Mouse (Mus musculus) midbrain, embryonic 11.5 days (tissue): ENCODE measurements around the gene Npas3. TPM values are rescaled to one million over a fixed set of nuclear protein-coding genes. Genes with fewer than 3 reads are reported as not detected.
A peak's percentile ranks its signal among the peaks of the same experiment; 100 is the strongest.

ENCODE experiments used
- ATAC-seq: fragments of 200-750 bp; cut with Nextera tagmentation; 2 replicates; pipeline ENCODE4 v1.8.0; 2017; ENCODE audit warnings: moderate TSS enrichment, moderate library complexity; ENCODE audit not compliant: low FRiP score
- DNase-seq: peaks from one replicate; pipeline ENCODE4 v3.0.0; 2015; ENCODE audit warnings: low spot score; ENCODE audit errors: missing footprints
- H3K27ac ChIP-seq: fragments of 300-500 bp; sonication (generic); 2 replicates; pipeline ENCODE4 v1.5.1; 2014; ENCODE audit warnings: low read depth, low read length
- H3K27me3 ChIP-seq: fragments of 300-500 bp; sonication (generic); 2 replicates; pipeline ENCODE4 v1.6.1; 2014; ENCODE audit warnings: mild to moderate bottlenecking, low read length, moderate library complexity, mixed read lengths; ENCODE audit not compliant: control insufficient read depth, insufficient read depth
- H3K36me3 ChIP-seq: fragments of 300-500 bp; sonication (generic); 2 replicates; pipeline ENCODE4 v1.6.1; 2014; ENCODE audit warnings: mild to moderate bottlenecking, low read length, moderate library complexity, mixed read lengths; ENCODE audit not compliant: control insufficient read depth, insufficient read depth
- H3K4me1 ChIP-seq: fragments of 300-500 bp; sonication (generic); 2 replicates; pipeline ENCODE4 v1.6.1; 2014; ENCODE audit warnings: low read length; ENCODE audit not compliant: control insufficient read depth, insufficient read depth
- H3K4me2 ChIP-seq: fragments of 300-500 bp; sonication (generic); 2 replicates; pipeline ENCODE4 v1.6.1; 2014; ENCODE audit warnings: mild to moderate bottlenecking, moderate library complexity
- H3K4me3 ChIP-seq: fragments of 300-500 bp; sonication (generic); 2 replicates; pipeline ENCODE4 v1.5.1; 2014; ENCODE audit warnings: low read depth, low read length
- H3K9ac ChIP-seq: fragments of 300-500 bp; sonication (generic); 2 replicates; pipeline ENCODE4 v1.6.1; 2014; ENCODE audit warnings: low read length
- H3K9me3 ChIP-seq: fragments of 300-500 bp; sonication (generic); 2 replicates; pipeline ENCODE4 v1.6.1; 2016; ENCODE audit warnings: low read length; ENCODE audit not compliant: control insufficient read depth
- WGBS: fragments of 180-500 bp; shearing (Covaris S2); extraction: QIAGEN DNeasy Blood & Tissue Kit; methylation state at CpG from one replicate; pipeline ENCODE4 v1.1.7; 2014; 5-methylcytosine and 5-hydroxymethylcytosine counted together
- polyA plus RNA-seq: library from polyadenylated mRNA; unstranded; fragments of >200 nt; fragmentation: Nextera tagmentation; extraction: Ambion mirVana; gene quantifications from 2 replicates; pipeline ENCODE4 v1.2.1, GENCODE M21; 2014

Gene Npas3
- polyA plus RNA-seq, 1 experiment from 2014 or later = 17.7 TPM

DNA sequence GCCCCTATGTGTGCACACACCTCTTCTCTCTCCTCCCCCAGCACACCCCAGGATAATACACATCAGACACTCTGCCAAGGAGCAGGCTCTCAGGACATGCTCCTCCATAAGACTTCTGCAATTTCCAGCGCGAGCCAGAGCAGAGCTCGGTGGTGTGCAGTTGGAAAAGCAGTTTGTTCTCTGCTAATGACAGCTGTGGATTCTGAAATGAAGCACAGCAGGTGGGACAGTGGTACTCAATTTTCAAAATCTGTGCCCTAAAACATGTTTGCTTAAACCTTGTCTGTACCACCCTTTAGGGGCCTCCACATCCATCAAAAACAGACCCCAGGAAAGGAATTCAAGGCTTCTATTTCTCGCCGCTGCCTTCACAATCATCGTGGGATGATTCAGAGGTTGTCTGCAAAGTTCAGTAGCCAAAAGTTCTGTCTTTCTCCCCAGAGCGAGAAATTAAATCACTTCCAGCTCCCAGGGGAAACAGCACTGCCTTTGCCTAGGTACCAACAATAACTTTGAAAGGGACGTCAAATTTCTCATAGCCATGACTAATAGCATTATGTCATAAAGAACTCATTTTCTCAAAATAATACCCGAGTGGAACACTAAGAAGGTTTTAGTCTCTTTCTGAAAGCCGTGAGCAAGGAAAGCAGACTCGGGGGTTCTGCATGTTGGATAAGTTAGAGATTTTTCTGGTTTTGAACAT is 533.5 kb downstream of the Npas3 start:
- ATAC-seq (no peak), DNase-seq (peak; percentile 87)
- H3K27ac ChIP-seq = no peak overlapping the region
- H3K4me1 ChIP-seq = peaks cover 11% of the 10 kb centered on the region
- WGBS = 50% methylated on average over 11 of the region's 11 CpGs
- no peaks in the 10 kb centered on the region for H3K9me3 ChIP-seq
- H3K4me3 ChIP-seq = no peak overlapping the region
- no peak overlapping the region for H3K4me2 ChIP-seq
- no peaks in the 10 kb centered on the region for H3K36me3 ChIP-seq
- no peaks in the 10 kb centered on the region for H3K27me3 ChIP-seq
- H3K9ac ChIP-seq = no peak overlapping the region

DNA sequence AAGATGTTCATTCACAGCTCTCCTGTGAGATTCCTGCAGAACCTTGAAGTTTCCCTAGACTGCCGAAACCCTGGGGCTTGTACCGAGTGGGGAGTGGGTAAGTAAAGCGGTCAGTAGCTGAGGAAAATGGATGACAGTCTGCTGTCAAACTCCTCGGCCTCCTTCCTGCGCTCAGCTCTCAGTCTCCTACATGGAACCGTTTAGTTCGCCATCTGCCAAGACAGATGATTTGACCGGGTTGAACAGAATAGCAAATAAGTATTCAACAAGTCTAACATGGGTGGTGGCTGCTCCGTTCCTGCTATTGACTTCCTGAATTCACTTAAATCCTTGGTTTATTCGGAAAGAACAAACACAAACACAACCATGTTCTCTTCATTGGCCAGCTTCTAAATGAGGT is 541.0 kb downstream of the Npas3 start:
- ATAC-seq = no peak
- no peak for DNase-seq
- Histone ChIP-seq H3K9ac (no peak overlapping the region), H3K36me3 (no peaks in the 10 kb centered on the region), H3K4me1 (no peaks in the 10 kb centered on the region; the same call in 1 of the 2 replicates), H3K27me3 (no peaks in the 10 kb centered on the region; the same call in 1 of the 2 replicates), H3K27ac (no peak overlapping the region), H3K4me3 (no peak overlapping the region), H3K9me3 (no peaks in the 10 kb centered on the region), H3K4me2 (no peak overlapping the region)
- 86% methylated on average over 10 of the region's 10 CpGs for WGBS

DNA sequence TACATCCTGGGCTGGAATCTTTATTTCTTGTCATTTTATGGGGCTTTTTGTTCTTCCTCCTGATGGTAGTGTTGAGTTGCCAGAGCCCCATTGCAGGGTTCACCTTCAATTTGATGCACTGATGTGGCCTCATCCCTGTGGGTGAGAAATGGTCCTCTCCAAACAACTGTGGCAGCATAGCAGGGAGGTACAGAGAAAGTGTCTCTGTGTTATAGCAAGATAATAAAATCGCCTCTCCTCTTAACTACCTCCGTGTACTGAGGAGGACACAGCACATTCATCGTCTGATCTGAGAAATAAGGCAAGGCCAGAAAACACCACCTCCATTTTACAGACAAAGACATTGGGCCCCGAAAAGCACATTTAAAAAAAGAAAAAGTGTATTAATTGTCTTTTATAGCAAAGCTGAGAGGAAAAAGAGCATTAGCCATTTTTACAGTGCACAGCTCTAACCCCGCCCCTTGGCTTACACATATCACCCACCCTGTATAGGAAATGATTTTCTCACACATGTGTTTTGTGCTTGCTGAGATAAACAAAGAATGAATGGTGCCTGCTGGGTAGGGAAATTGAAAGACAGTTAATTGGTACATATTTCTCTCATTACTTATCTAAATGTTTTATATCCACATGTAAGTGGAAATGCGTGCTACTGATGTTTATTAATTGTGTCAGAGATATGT is 546.4 kb downstream of the Npas3 start:
- Histone ChIP-seq H3K9ac (no peak overlapping the region), H3K4me1 (no peaks in the 10 kb centered on the region), H3K36me3 (no peaks in the 10 kb centered on the region), H3K27me3 (no peaks in the 10 kb centered on the region; the same call in 1 of the 2 replicates), H3K4me3 (no peak overlapping the region), H3K27ac (no peak overlapping the region), H3K9me3 (no peaks in the 10 kb centered on the region), H3K4me2 (no peak overlapping the region)
- DNase-seq (no peak), ATAC-seq (no peak)
- WGBS = 90% methylated on average over 6 of the region's 6 CpGs

DNA sequence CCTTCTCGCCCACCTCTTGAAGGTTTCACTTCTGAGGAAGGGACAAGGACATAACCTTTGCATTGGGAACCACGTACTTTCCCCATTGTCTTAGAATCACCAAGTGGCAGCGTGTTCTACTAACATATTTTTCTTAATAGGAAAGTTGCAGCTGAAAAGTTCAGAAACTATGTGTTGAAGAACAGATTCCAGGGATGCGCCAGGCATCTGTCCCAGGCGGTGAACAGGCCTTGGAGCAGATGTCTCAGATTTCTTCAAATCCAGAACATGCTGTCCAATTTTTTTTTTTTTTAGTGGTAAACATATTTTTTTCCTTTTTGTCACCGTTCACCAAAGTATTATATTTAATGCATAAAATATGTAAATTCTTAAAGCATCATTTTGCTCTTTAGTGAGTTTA is 553.4 kb downstream of the Npas3 start:
- WGBS = 89% methylated on average over 6 of the region's 6 CpGs
- Histone ChIP-seq H3K4me1 (no peaks in the 10 kb centered on the region), H3K36me3 (no peaks in the 10 kb centered on the region), H3K9me3 (no peaks in the 10 kb centered on the region), H3K4me2 (no peak overlapping the region), H3K4me3 (no peak overlapping the region), H3K27me3 (no peaks in the 10 kb centered on the region), H3K27ac (no peak overlapping the region), H3K9ac (no peak overlapping the region)
- ATAC-seq = no peak
- DNase-seq = no peak

DNA sequence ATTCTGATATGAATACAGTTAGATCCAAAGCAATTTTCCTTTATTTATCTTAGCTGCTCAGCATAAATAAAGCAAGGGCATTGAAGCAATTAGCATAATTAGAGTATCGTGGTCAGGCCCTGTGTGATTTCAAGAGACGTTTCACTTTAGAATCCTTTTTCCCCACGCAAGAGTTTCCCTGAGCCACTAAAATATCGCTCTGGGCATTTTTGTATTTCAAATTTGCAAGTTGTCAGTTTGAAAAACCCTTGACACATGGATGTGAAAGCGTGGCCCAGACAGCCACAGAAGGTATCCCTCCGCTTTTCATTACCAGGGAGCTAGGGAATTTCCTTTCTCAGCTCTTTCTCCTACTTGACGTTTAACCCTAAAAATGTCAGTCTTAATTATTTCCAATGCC is 553.9 kb downstream of the Npas3 start:
- Histone ChIP-seq H3K27me3 (no peaks in the 10 kb centered on the region), H3K9me3 (no peaks in the 10 kb centered on the region), H3K4me1 (no peaks in the 10 kb centered on the region), H3K36me3 (no peaks in the 10 kb centered on the region), H3K27ac (no peak overlapping the region), H3K4me2 (no peak overlapping the region), H3K9ac (no peak overlapping the region), H3K4me3 (no peak overlapping the region)
- DNase-seq (no peak), ATAC-seq (no peak)
- 77% methylated on average over 7 of the region's 7 CpGs for WGBS

DNA sequence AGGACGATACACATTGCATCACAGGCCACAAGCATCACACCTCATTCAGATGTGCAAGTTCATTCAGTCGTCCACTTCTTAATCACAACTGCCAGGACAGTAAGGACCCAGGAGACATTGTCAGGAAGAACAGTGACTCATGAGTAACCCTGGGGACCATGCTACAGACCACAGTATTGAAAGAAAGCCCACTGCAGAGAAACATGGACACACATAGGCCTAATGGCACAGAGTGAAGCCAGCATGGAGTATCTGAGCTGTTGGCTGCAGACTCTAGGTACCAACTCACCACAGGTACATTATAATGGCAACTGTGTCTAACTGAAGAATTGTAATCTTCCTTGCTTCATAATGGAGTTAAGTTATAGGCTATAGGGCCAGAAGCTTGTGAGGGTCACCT is 561.6 kb downstream of the Npas3 start:
- DNase-seq (no peak), ATAC-seq (no peak)
- Histone ChIP-seq H3K36me3 (no peaks in the 10 kb centered on the region), H3K4me2 (no peak overlapping the region), H3K27me3 (no peaks in the 10 kb centered on the region), H3K27ac (no peak overlapping the region), H3K9ac (no peak overlapping the region), H3K4me3 (no peak overlapping the region), H3K9me3 (no peaks in the 10 kb centered on the region), H3K4me1 (no peaks in the 10 kb centered on the region)
- WGBS = 91% methylated on average over 2 of the region's 2 CpGs

DNA sequence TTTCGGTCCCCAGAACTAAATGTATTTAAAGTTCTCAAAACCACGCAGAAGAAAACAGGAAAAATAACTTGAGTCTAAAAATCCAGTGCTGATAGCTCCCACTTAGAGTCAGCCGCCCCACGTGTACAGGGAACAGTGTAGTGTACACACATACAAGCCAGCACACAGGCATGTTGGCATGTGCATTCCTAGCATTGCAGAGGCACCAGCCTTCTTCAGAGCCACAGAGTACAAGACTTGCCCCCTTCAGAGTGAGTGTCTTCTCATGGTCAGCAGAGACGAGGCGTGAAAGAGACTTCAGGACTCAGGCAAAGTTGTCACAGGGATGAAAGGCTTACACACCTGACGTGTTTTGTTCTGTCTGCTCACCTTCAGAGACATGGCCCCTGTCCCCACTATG is 565.8 kb downstream of the Npas3 start:
- Histone ChIP-seq H3K36me3 (no peaks in the 10 kb centered on the region), H3K4me1 (no peaks in the 10 kb centered on the region), H3K27me3 (no peaks in the 10 kb centered on the region), H3K4me2 (no peak overlapping the region), H3K9ac (no peak overlapping the region), H3K4me3 (no peak overlapping the region), H3K27ac (no peak overlapping the region), H3K9me3 (no peaks in the 10 kb centered on the region)
- DNase-seq (no peak), ATAC-seq (no peak)
- WGBS = 91% methylated on average over 7 of the region's 7 CpGs

DNA sequence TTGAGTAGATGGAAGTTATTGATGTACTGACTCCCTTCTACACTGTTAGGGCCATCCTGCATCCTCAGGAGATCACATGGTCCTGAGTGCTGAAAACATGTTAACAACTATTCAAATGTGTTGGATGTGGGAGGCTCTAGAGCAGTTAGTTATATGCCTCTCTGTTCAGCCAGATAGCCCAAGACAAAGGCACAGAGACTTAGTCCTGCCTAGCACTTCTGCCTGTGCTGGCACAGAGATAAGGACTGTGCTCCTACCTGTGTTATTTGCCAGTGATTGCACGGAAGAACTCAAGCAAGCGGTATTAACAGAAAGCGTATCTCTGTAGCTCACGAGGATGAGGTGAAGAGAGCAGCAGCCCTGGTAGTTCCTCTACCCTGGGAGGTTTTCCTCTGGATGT is 571.5 kb downstream of the Npas3 start:
- ATAC-seq (no peak), DNase-seq (no peak)
- Histone ChIP-seq H3K9me3 (no peaks in the 10 kb centered on the region), H3K36me3 (no peaks in the 10 kb centered on the region), H3K9ac (no peak overlapping the region), H3K4me1 (no peaks in the 10 kb centered on the region), H3K4me2 (no peak overlapping the region), H3K27ac (no peak overlapping the region), H3K4me3 (no peak overlapping the region), H3K27me3 (no peaks in the 10 kb centered on the region)
- 95% methylated on average over 4 of the region's 4 CpGs for WGBS

DNA sequence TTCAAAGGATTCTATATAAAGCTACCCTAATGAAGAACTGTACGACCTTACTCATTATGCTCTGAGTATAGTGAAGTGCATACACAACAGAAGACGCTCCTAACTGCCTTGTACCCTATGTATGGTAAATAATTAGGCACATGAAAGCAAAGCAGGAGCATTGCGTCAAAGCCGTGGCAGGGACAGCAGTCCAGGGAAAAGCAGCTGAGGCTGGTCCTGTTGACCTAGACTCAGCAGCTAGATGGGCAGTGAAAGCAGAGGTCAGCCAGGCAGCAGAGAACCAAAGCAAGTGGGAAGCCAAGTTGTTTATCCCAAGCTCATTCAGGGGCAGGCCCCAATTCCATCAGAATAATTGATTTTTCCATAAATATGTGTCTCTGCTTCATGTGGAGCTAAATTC is 574.4 kb downstream of the Npas3 start:
- WGBS = 77% methylated on average over 4 of the region's 4 CpGs
- no peak for ATAC-seq
- no peaks in the 10 kb centered on the region for H3K27me3 ChIP-seq
- DNase-seq = no peak
- H3K9ac ChIP-seq = no peak overlapping the region
- H3K27ac ChIP-seq = no peak overlapping the region
- H3K4me3 ChIP-seq = no peak overlapping the region
- H3K9me3 ChIP-seq = no peaks in the 10 kb centered on the region
- H3K4me1 ChIP-seq = no peaks in the 10 kb centered on the region
- H3K4me2 ChIP-seq = no peak overlapping the region
- no peaks in the 10 kb centered on the region for H3K36me3 ChIP-seq
